Mouse (Mus musculus): ENCODE results near the gene Mrgprb4. TPM values are rescaled to one million over a fixed set of nuclear protein-coding genes. Genes with fewer than 3 reads are reported as not detected.

Gene Mrgprb4
- polyA plus RNA-seq (2015; fragmentation: Nextera tagmentation; extraction: Ambion mirVana) = not detected in 2 replicates

GRCm38 (mm10) chr7:48199188-48199587 is at the start of gene Mrgprb4:
TSS of gene Mrgprb4 (minus strand) at chr7:48199288.

GRCm38 (mm10) chr7:48168919-48169318 is 30.2 kb downstream of the Mrgprb4 start, which contains the start of gene Mrgprb5:
TSS of gene Mrgprb5 (minus strand) at chr7:48169019.

Other genes starting within 250 kb of the Mrgprb4 start
- gene Mrgpra4, start 217.2 kb downstream of the Mrgprb4 start, polyA plus RNA-seq (2015; fragmentation: Nextera tagmentation; extraction: Ambion mirVana) = not detected in 2 replicates
- not detected in 2 replicates for gene Mrgprx1, start 171.7 kb downstream of the Mrgprb4 start, polyA plus RNA-seq (2015; fragmentation: Nextera tagmentation; extraction: Ambion mirVana)
- not detected in 2 replicates for gene Mrgprb5, start 30.3 kb downstream of the Mrgprb4 start, polyA plus RNA-seq (2015; fragmentation: Nextera tagmentation; extraction: Ambion mirVana)
- gene Mrgprb8, start 189.2 kb upstream of the Mrgprb4 start, polyA plus RNA-seq (2015; fragmentation: Nextera tagmentation; extraction: Ambion mirVana) = not detected in 2 replicates